Mouse (Mus musculus) urinary bladder, adult 2 months (tissue): ENCODE measurements around the gene Chic1. TPM values are rescaled to one million over a fixed set of nuclear protein-coding genes. Genes with fewer than 3 reads are reported as not detected.

ENCODE experiments used
- DNase-seq: peaks from one replicate; pipeline ENCODE4 v3.0.0; 2022; ENCODE audit warnings: low spot score
- polyA plus RNA-seq: library from polyadenylated mRNA; depleted of rRNA; stranded (reverse); fragments of >200 nt; gene quantifications from 2 replicates; pipeline ENCODE4 v1.2.3, GENCODE M21; 2012; rRNA removed

Gene Chic1
- polyA plus RNA-seq, 1 experiment: 3.4 TPM

GRCm38 (mm10) chrX:103432293-103432692 lies 76.0 kb downstream of the Chic1 start:
- DNase-seq: no peak

DNA sequence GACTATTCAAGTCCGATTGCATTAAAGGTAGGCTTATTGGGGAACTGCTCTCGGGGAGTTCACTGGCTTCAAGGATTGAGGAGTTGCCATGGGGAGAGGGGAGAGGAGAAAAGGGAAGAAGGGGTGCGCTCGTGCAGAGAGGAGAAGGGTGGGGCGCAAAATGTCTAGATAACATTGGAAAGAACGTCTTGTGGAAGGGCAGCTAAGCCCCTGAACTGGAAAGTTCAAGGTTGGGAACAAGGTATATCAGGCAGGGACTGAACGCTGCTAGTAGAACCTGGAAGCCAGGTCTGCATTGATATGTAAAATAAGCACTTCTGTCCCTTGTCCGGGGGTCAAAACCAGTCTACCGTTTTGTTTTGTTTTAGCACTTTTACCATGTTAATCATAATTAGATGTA lies 81.7 kb downstream of the Chic1 start:
- DNase-seq: no peak

- no peak for DNase-seq
Observed at GRCm38 (mm10) chrX:103440803-103441202, 84.5 kb downstream of the Chic1 start.

- DNase-seq: no peak
Observed at GRCm38 (mm10) chrX:103443755-103444154, 87.5 kb downstream of the Chic1 start.

Other genes starting within 250 kb of the Chic1 start
- gene Nap1l2, start 169.8 kb upstream of the Chic1 start, polyA plus RNA-seq: 0.30 and 0.31 TPM in 2 replicates
- gene Cdx4, start 35.1 kb upstream of the Chic1 start, polyA plus RNA-seq: not detected in 2 replicates
- 1.3 TPM in 2 replicates for gene Tsx, start 58.0 kb downstream of the Chic1 start, polyA plus RNA-seq
- gene Gm26992, start 65.5 kb downstream of the Chic1 start, polyA plus RNA-seq: 0.52 and 1.1 TPM in 2 replicates